Mouse (Mus musculus) small intestine, adult 2 months (tissue): ENCODE results near the gene Jak1. TPM values are rescaled to one million over a fixed set of nuclear protein-coding genes. Genes with fewer than 3 reads are reported as not detected.

Experiments used
- H3K27ac ChIP-seq: fragments of 200-500 bp; 2 replicates; pipeline ENCODE4 v1.5.1; 2012; ENCODE audit warnings: low read depth, low read length, control low read depth, inconsistent platforms; ENCODE audit not compliant: insufficient read depth
- H3K27me3 ChIP-seq: fragments of 200-500 bp; 2 replicates; pipeline ENCODE4 v1.6.1; 2012; ENCODE audit warnings: mild to moderate bottlenecking, moderate library complexity, low read length, inconsistent platforms; ENCODE audit not compliant: control insufficient read depth, insufficient read depth
- H3K36me3 ChIP-seq: fragments of 200-500 bp; 2 replicates; pipeline ENCODE4 v1.6.1; 2012; ENCODE audit warnings: mild to moderate bottlenecking, low read length, control low read depth, inconsistent platforms; ENCODE audit not compliant: control insufficient read depth, insufficient read depth
- H3K4me1 ChIP-seq: fragments of 200-500 bp; 2 replicates; pipeline ENCODE4 v1.6.1; 2012; ENCODE audit warnings: low read length, inconsistent platforms, mixed read lengths; ENCODE audit not compliant: control insufficient read depth, insufficient read depth, insufficient read length
- H3K4me3 ChIP-seq: fragments of 200-500 bp; 2 replicates; pipeline ENCODE4 v1.5.1; 2012; ENCODE audit warnings: low read depth, mild to moderate bottlenecking, control low read depth, inconsistent platforms, low read length, moderate library complexity
- CTCF ChIP-seq: fragments of 200-500 bp; IDR thresholded peaks from 2 replicates; pipeline ENCODE4 v1.5.1; 2012; ENCODE audit warnings: low read depth, mild to moderate bottlenecking, control low read depth, inconsistent platforms, low read length, moderate library complexity, mixed read lengths; ENCODE audit not compliant: insufficient replicate concordance, insufficient read length; ENCODE audit errors: extremely low read depth
- POLR2A ChIP-seq: fragments of 200-500 bp; IDR thresholded peaks from 2 replicates; pipeline ENCODE4 v1.6.1; 2012; ENCODE audit warnings: low read depth, mild to moderate bottlenecking, control low read depth, inconsistent platforms, low read length, moderate library complexity
- WGBS: fragments of 180-500 bp; shearing (Covaris S2); methylation state at CpG from one replicate; pipeline ENCODE4 v1.1.7; 2018; 5-methylcytosine and 5-hydroxymethylcytosine counted together
- polyA plus RNA-seq: library from polyadenylated mRNA; depleted of rRNA; stranded (reverse); fragments of >200 nt; gene quantifications from 2 replicates; pipeline ENCODE4 v1.2.3, GENCODE M21; 2012

Gene Jak1
- polyA plus RNA-seq, 1 experiment, result 19.6 TPM

DNA sequence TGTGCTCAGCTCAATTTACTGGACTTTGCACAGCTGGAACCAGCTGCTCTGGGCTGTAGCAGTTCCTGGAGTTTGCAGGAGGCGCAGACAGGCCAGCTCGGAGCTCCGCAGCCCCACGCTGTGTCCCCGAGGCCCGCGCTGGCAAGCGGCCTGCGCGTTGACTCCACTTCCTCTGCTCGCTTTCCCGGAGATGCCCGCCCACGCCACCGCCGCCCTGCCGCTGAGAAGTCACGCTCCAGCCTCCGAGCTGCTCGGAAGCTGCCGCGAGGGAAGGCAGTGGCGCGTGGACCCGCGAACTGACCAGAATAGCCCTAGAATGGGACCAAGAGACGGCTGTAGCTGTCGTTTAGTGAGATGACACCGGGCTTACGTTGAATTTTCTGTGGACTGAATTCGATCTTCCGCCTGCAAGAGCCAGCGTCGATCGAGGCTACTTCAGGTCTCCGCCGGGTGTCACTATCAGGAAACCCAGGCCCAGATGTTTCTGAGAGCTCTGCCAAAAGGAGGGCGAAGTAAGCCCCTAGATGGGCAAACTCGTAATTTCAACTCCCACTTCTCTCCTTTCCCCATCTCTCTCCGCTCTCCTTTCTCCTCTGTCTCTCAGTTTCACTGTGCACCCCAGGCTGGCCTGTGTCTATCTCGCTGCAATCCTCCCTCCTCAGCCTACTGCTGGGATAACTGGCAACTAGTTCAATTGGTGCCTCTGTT is 27.1 kb upstream of the Jak1 start:
- Histone ChIP-seq H3K36me3 (no peaks in the 10 kb centered on the region), H3K27ac (peak overlapping the region; percentile 86), H3K4me3 (peak overlapping the region; percentile 66), H3K27me3 (no peaks in the 10 kb centered on the region), H3K4me1 (peaks cover 3% of the 10 kb centered on the region; the same call in 1 of the 2 replicates)
- 3% methylated on average over 41 of the region's 41 CpGs for WGBS
- TF ChIP-seq POLR2A (no peak; the same call in 1 of the 2 replicates), CTCF (no peak)

GRCm38 (mm10) chr4:101288292-101288691 is 23.2 kb upstream of the Jak1 start:
- H3K4me3 ChIP-seq, result no peak overlapping the region
- no peak overlapping the region for H3K27ac ChIP-seq
- TF ChIP-seq CTCF (no peak), POLR2A (no peak)
- no peaks in the 10 kb centered on the region for H3K36me3 ChIP-seq
- H3K4me1 ChIP-seq, result peaks cover 2% of the 10 kb centered on the region; the same call in 1 of the 2 replicates
- no peaks in the 10 kb centered on the region for H3K27me3 ChIP-seq
- WGBS, result 95% methylated on average over 11 of the region's 11 CpGs

DNA sequence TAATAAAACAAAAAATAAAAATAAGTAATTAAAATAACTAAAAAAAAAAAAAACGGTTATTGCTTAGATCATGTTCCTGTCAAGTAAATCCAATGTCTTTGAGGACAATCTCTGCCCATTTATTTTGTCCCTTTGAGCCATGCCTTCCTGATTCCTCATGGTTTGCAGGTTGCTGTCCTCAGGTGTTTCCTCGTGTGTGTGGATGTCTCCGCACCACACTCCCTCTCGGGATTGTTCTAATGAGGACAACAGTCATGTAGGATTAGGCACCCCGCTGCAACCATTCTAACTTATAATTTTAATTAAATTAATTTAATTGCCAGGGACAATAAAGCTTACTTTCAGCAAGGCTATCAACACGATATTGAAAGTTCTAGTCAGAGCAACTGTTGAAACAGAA is 21.5 kb upstream of the Jak1 start:
- no peak overlapping the region for H3K4me3 ChIP-seq
- no peak for TF ChIP-seq POLR2A
- H3K27me3 ChIP-seq, result no peaks in the 10 kb centered on the region
- no peak overlapping the region for H3K27ac ChIP-seq
- H3K36me3 ChIP-seq, result no peaks in the 10 kb centered on the region
- 88% methylated on average over 6 of the region's 6 CpGs for WGBS
- no peaks in the 10 kb centered on the region for H3K4me1 ChIP-seq

- 78% methylated on average over 2 of the region's 2 CpGs for WGBS
- H3K36me3 ChIP-seq, result no peaks in the 10 kb centered on the region
- no peaks in the 10 kb centered on the region for H3K4me1 ChIP-seq
- no peak for TF ChIP-seq CTCF
- no peak for TF ChIP-seq POLR2A
- no peaks in the 10 kb centered on the region for H3K27me3 ChIP-seq
- no peak overlapping the region for H3K4me3 ChIP-seq
- H3K27ac ChIP-seq, result no peak overlapping the region
These were observed 20.9 kb upstream of the Jak1 start for GRCm38 (mm10) chr4:101285906-101286432.

- no peaks in the 10 kb centered on the region for H3K27me3 ChIP-seq
- no peaks in the 10 kb centered on the region for H3K4me1 ChIP-seq
- H3K27ac ChIP-seq, result no peak overlapping the region
- no peaks in the 10 kb centered on the region for H3K36me3 ChIP-seq
- no peak overlapping the region for H3K4me3 ChIP-seq
- TF ChIP-seq POLR2A (no peak), CTCF (no peak)
- 80% methylated on average over 4 of the region's 4 CpGs for WGBS
These were observed 18.9 kb upstream of the Jak1 start for GRCm38 (mm10) chr4:101283938-101284337.

GRCm38 (mm10) chr4:101282237-101282636 is 17.2 kb upstream of the Jak1 start:
- H3K27ac ChIP-seq, result no peak overlapping the region
- no peaks in the 10 kb centered on the region for H3K4me1 ChIP-seq
- TF ChIP-seq POLR2A (no peak), CTCF (no peak)
- no peaks in the 10 kb centered on the region for H3K36me3 ChIP-seq
- H3K4me3 ChIP-seq, result no peak overlapping the region
- H3K27me3 ChIP-seq, result no peaks in the 10 kb centered on the region
- 60% methylated on average over 1 of the region's 1 CpGs for WGBS

DNA sequence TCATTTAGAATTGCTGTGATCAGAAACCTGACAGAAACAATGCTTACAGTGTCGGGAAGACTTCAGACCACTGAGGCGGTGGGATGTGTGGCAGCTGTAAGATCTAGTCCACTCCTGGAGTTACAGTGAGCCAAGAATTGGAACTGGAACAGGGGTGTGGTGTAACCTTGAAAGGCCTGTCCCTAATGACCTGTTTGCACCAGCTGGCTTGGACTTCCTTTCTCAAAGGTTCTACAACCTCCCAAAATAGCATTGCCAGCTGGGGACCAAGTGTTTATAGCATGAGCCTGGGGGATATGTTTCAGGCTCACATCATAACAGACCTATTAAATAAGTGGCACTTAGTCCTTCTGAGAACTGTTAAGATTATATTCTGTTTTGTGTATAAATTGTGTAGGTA is 15.0 kb upstream of the Jak1 start:
- TF ChIP-seq CTCF, result no peak
- TF ChIP-seq POLR2A, result no peak
- Histone ChIP-seq H3K27ac (no peak overlapping the region), H3K27me3 (no peaks in the 10 kb centered on the region), H3K36me3 (no peaks in the 10 kb centered on the region), H3K4me1 (no peaks in the 10 kb centered on the region), H3K4me3 (no peak overlapping the region)
- WGBS, result 65% methylated on average over 2 of the region's 2 CpGs
